Mouse (Mus musculus) brain, embryonic 14.5 days (tissue): Measurements from ENCODE around the gene Oas2.

Experiments used
- CTCF ChIP-seq: fragments of 200-500 bp; IDR thresholded peaks from 2 replicates; pipeline ENCODE4 v1.5.1; 2012; ENCODE audit warnings: inconsistent platforms, mild to moderate bottlenecking, moderate library complexity, borderline replicate concordance; ENCODE audit not compliant: insufficient read depth, insufficient read length; ENCODE audit errors: extremely low read depth
- POLR2A ChIP-seq: fragments of 200-500 bp; IDR thresholded peaks from 2 replicates; pipeline ENCODE4 v1.6.1; 2012; ENCODE audit warnings: mild to moderate bottlenecking, inconsistent platforms, borderline replicate concordance; ENCODE audit not compliant: poor library complexity, insufficient read depth, insufficient read length, severe bottlenecking; ENCODE audit errors: extremely low read depth

DNA sequence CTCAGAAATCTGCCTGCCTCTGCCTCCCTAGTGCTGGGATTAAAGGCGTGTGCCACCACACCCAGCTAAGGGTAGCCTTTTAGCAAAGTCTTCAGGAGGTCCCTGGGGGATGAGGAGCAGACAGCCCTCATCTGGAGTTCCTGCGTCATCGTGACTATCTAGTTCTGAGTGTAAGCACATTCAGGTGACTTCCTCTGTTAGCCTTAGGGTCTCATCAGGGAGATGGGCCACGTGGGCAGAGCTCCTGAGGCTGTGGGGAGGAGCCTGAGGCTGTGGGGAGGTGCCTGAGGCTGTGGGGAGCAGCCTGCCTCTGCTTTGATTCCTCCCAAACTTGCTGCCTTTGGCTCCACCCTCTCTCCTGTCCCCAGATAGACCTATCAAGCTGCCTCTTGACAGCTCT is 52.8 kb downstream of the Oas2 start:
- TF ChIP-seq POLR2A (no peak), CTCF (no peak)
